Mouse (Mus musculus) ES-Bruce4 (cell line): Measurements from ENCODE around the gene Rictor.

Source experiments
- CTCF ChIP-seq: IDR thresholded peaks from one replicate; pipeline ENCODE4 v1.8.1; 2011; ENCODE audit warnings: low read depth, low read length
- EP300 ChIP-seq: IDR thresholded peaks from 2 replicates; pipeline ENCODE4 v1.6.1; 2011; ENCODE audit warnings: low read depth, low read length; ENCODE audit not compliant: insufficient read depth
- POLR2A ChIP-seq: IDR thresholded peaks from one replicate; pipeline ENCODE4 v1.8.1; 2011; ENCODE audit warnings: low read length; ENCODE audit not compliant: insufficient read depth

- TF ChIP-seq POLR2A (no peak), CTCF (no peak), EP300 (no peak)
Measured at GRCm38 (mm10) chr15:6849851-6850250, 141.7 kb downstream of the Rictor start.
